Comparison of ENCODE assay signal across 8 mouse cellular contexts in the genomic region with DNA sequence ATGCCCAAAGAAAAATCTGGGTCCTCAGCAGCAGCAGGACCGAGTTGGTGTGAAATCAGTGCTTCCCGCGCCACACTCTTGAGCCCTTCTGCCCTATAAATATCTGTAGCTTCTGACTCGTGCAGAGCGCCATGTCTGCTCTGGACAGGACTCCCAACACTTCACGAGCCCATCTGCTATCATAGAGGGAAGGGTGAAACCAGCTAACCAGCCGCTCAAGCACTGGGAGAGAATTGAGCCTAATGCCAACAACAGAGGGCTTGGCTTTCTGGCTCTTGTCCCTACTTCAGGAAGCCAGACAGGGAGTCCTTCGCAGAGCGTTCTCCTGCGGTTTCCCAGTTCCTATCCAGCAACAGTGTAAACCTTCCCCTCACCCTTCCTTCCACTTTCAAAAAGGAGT. TPM values are rescaled to one million over a fixed set of nuclear protein-coding genes. Genes with fewer than 3 reads are reported as not detected.
DNase-seq lines count a peak whose midpoint lies in the region; ATAC-seq lines count a peak whose summit lies in the region.

No protein-coding gene starts in this region.

- H3K4me1 ChIP-seq in hindbrain, embryonic 11.5 days (replicated peaks; ENCODE audit: control insufficient read depth, insufficient read depth, low read length), result peaks cover 11% of the 10 kb centered on the region
- H3K4me1 ChIP-seq in hindbrain, embryonic 12.5 days, result peaks cover 44% of the 10 kb centered on the region
- peaks cover 44% of the 10 kb centered on the region for H3K4me1 ChIP-seq in forebrain, embryonic 16.5 days (replicated peaks; ENCODE audit: control insufficient read depth, insufficient read depth, low read length)
- peaks cover 78% of the 10 kb centered on the region for H3K4me1 ChIP-seq in liver, embryonic 11.5 days (replicated peaks; ENCODE audit: control insufficient read depth, insufficient read depth, low read length)

- no peaks in the 10 kb centered on the region for H3K9me3 ChIP-seq in hindbrain, embryonic 11.5 days (ENCODE audit: control insufficient read depth, low read length)
- H3K9me3 ChIP-seq in hindbrain, embryonic 12.5 days (replicated peaks), result no peaks in the 10 kb centered on the region
- H3K9me3 ChIP-seq in forebrain, embryonic 16.5 days (ENCODE audit: control insufficient read depth, low read length), result no peaks in the 10 kb centered on the region
- no peaks in the 10 kb centered on the region for H3K9me3 ChIP-seq in liver, embryonic 11.5 days (ENCODE audit: control insufficient read depth, low read length)

- 52% methylated on average over 10 of the region's 10 CpGs for WGBS in hindbrain, embryonic 11.5 days
- WGBS in hindbrain, embryonic 12.5 days, result 52% methylated on average over 10 of the region's 10 CpGs
- WGBS in forebrain, embryonic 16.5 days, result 42% methylated on average over 10 of the region's 10 CpGs
- 29% methylated on average over 10 of the region's 10 CpGs for WGBS in liver, embryonic 11.5 days

- peak; percentile 5 for DNase-seq in hindbrain, embryonic 11.5 days (ENCODE audit: low spot score)
- DNase-seq in brain, adult 2 months (ENCODE audit: low read depth, low spot score), result peak; percentile 94
- no peak for DNase-seq in liver, embryonic 11.5 days (ENCODE audit: low spot score)
- no peak for DNase-seq in spleen, adult 12 weeks (ENCODE audit: low spot score)
- no peak for DNase-seq in adrenal gland, adult 8-10 months
- DNase-seq in left cerebral cortex, adult 11 months (ENCODE audit: low spot score), result no peak

- H3K4me2 ChIP-seq in hindbrain, embryonic 11.5 days (replicated peaks; ENCODE audit: low read depth, low read length), result no peak overlapping the region
- no peak overlapping the region for H3K4me2 ChIP-seq in hindbrain, embryonic 12.5 days (replicated peaks)
- H3K4me2 ChIP-seq in forebrain, embryonic 16.5 days (ENCODE audit: low read length), result no peak overlapping the region
- H3K4me2 ChIP-seq in liver, embryonic 11.5 days, result peak overlapping the region; percentile 11

- H3K27ac ChIP-seq in hindbrain, embryonic 11.5 days (ENCODE audit: low read depth, low read length), result no peak overlapping the region
- H3K27ac ChIP-seq in hindbrain, embryonic 12.5 days, result no peak overlapping the region; the same call in 1 of the 2 replicates
- peak overlapping the region; percentile 10; the same call in 1 of the 2 replicates for H3K27ac ChIP-seq in forebrain, embryonic 16.5 days (ENCODE audit: low read length)
- peak overlapping the region; percentile 52; the same call in 1 of the 2 replicates for H3K27ac ChIP-seq in liver, embryonic 11.5 days (ENCODE audit: low read depth, low read length)

- no peak for ATAC-seq in hindbrain, embryonic 11.5 days (ENCODE audit: low FRiP score)
- no peak for ATAC-seq in hindbrain, embryonic 12.5 days (ENCODE audit: low FRiP score)
- no peak for ATAC-seq in forebrain, embryonic 16.5 days
- ATAC-seq in liver, embryonic 11.5 days (replicated peaks; ENCODE audit: low FRiP score), result no peak

- H3K9ac ChIP-seq in hindbrain, embryonic 11.5 days (ENCODE audit: low read depth, low read length), result no peak overlapping the region
- no peak overlapping the region for H3K9ac ChIP-seq in hindbrain, embryonic 12.5 days
- no peak overlapping the region for H3K9ac ChIP-seq in forebrain, embryonic 16.5 days (replicated peaks; ENCODE audit: low read depth, low read length)
- H3K9ac ChIP-seq in liver, embryonic 11.5 days (ENCODE audit: low read depth, low read length), result no peak overlapping the region

- H3K36me3 ChIP-seq in hindbrain, embryonic 11.5 days (ENCODE audit: control insufficient read depth, insufficient read depth, low read length), result no peaks in the 10 kb centered on the region
- no peaks in the 10 kb centered on the region for H3K36me3 ChIP-seq in hindbrain, embryonic 12.5 days
- H3K36me3 ChIP-seq in forebrain, embryonic 16.5 days (ENCODE audit: control insufficient read depth, insufficient read depth), result no peaks in the 10 kb centered on the region
- no peaks in the 10 kb centered on the region for H3K36me3 ChIP-seq in liver, embryonic 11.5 days (ENCODE audit: control insufficient read depth, insufficient read depth, low read length)

- no peak overlapping the region for H3K4me3 ChIP-seq in hindbrain, embryonic 11.5 days (ENCODE audit: low read depth, low read length)
- H3K4me3 ChIP-seq in hindbrain, embryonic 12.5 days, result no peak overlapping the region
- no peak overlapping the region for H3K4me3 ChIP-seq in forebrain, embryonic 16.5 days (replicated peaks; ENCODE audit: low read length)
- H3K4me3 ChIP-seq in liver, embryonic 11.5 days (ENCODE audit: low read depth, low read length), result no peak overlapping the region

- H3K27me3 ChIP-seq in hindbrain, embryonic 11.5 days (ENCODE audit: control insufficient read depth, insufficient read depth, low read length), result no peaks in the 10 kb centered on the region
- H3K27me3 ChIP-seq in hindbrain, embryonic 12.5 days, result no peaks in the 10 kb centered on the region
- no peaks in the 10 kb centered on the region for H3K27me3 ChIP-seq in forebrain, embryonic 16.5 days (replicated peaks; ENCODE audit: control insufficient read depth, insufficient read depth, low read length)
- H3K27me3 ChIP-seq in liver, embryonic 11.5 days (replicated peaks; ENCODE audit: control insufficient read depth, insufficient read depth, low read length), result no peaks in the 10 kb centered on the region

RNA-seq across cellular contexts. Expression of a gene that starts 30.4 kb away (rescaled TPM):
- polyA plus RNA-seq in hindbrain, embryonic 11.5 days (2014; fragmentation: Nextera tagmentation; extraction: Ambion mirVana), result 47.4 and 50.7 TPM in 2 replicates
- 62.1 and 64.2 TPM in 2 replicates for polyA plus RNA-seq in hindbrain, embryonic 12.5 days (2016; fragmentation: Nextera tagmentation; extraction: Ambion mirVana)
- 41.2 and 43.8 TPM in 2 replicates for polyA plus RNA-seq in forebrain, embryonic 16.5 days (2015; fragmentation: Nextera tagmentation; extraction: Ambion mirVana)
- polyA plus RNA-seq in liver, embryonic 11.5 days (2014; fragmentation: Nextera tagmentation; extraction: Ambion mirVana), result 45.3 and 50.3 TPM in 2 replicates
- total RNA-seq in adrenal gland, adult 8-10 months (2022), result 10 to 100 TPM; 66.7 to 95.6 (median 79.8) TPM

RNA-seq across cellular contexts. Expression of a gene that starts 44.2 kb away (rescaled TPM):
- polyA plus RNA-seq in hindbrain, embryonic 11.5 days (2014; fragmentation: Nextera tagmentation; extraction: Ambion mirVana), result 28.1 and 31.4 TPM in 2 replicates
- polyA plus RNA-seq in hindbrain, embryonic 12.5 days (2016; fragmentation: Nextera tagmentation; extraction: Ambion mirVana), result 62.5 and 66.6 TPM in 2 replicates
- polyA plus RNA-seq in forebrain, embryonic 16.5 days (2015; fragmentation: Nextera tagmentation; extraction: Ambion mirVana), result 45.8 and 49.2 TPM in 2 replicates
- polyA plus RNA-seq in liver, embryonic 11.5 days (2014; fragmentation: Nextera tagmentation; extraction: Ambion mirVana), result 7.5 and 8.7 TPM in 2 replicates
- total RNA-seq in adrenal gland, adult 8-10 months (2022), result 1 to 10 TPM; 3.8 to 7.5 (median 5.3) TPM

Comparison
In these comparisons a context has a peak if more than half of its experiments do, and no peak if none do; other contexts are left out.
1. DNase-seq: peak in hindbrain, embryonic 11.5 days (single experiment) and brain, adult 2 months (single experiment); none in liver, embryonic 11.5 days (single experiment), spleen, adult 12 weeks (single experiment), adrenal gland, adult 8-10 months (single experiment) and left cerebral cortex, adult 11 months (single experiment).
2. H3K27ac ChIP-seq: peak in forebrain, embryonic 16.5 days (single experiment) and liver, embryonic 11.5 days (single experiment); none in hindbrain, embryonic 11.5 days (single experiment) and hindbrain, embryonic 12.5 days (single experiment).